Mouse (Mus musculus) cerebellum, adult 11-12 months (tissue): Measurements from ENCODE around the gene Cwc15.
"Not testable (repeated sequence)": the region's sequence is repeated elsewhere in the genome, so short reads cannot be mapped to it uniquely, and the experiment has no call there.

ENCODE experiments used
- DNase-seq: peaks from one replicate; pipeline ENCODE4 v3.0.0; 2022

Cwc15 gene

GRCm38 (mm10) chr9:14500023-14500915, at the start of gene Cwc15, which contains the start of gene Kdm4d:
Cwc15 (plus strand) TSS chr9:14500617.
Kdm4d (minus strand) TSS chr9:14500482.
- DNase-seq, result peak; percentile 96

- DNase-seq, result not testable (repeated sequence)
Measured at GRCm38 (mm10) chr9:14451120-14451519, 49.3 kb upstream of the Cwc15 start.

GRCm38 (mm10) chr9:14456320-14456719, 44.1 kb upstream of the Cwc15 start:
- DNase-seq, result no peak

GRCm38 (mm10) chr9:14462536-14462935, 37.9 kb upstream of the Cwc15 start:
- not testable (repeated sequence) for DNase-seq

GRCm38 (mm10) chr9:14463668-14464067, 36.7 kb upstream of the Cwc15 start:
- DNase-seq, result not testable (repeated sequence)

GRCm38 (mm10) chr9:14498896-14499705, 1.3 kb upstream of the Cwc15 start:
- DNase-seq, result no peak

GRCm38 (mm10) chr9:14500916-14501424, 553 bp downstream of the Cwc15 start:
- no peak for DNase-seq

- DNase-seq, result no peak
Measured at GRCm38 (mm10) chr9:14512633-14513445, 12.4 kb downstream of the Cwc15 start.

GRCm38 (mm10) chr9:14517296-14517695, 16.9 kb downstream of the Cwc15 start:
- DNase-seq, result no peak

- DNase-seq, result no peak
Measured at GRCm38 (mm10) chr9:14518105-14518504, 17.7 kb downstream of the Cwc15 start.

- DNase-seq, result no peak
Measured at GRCm38 (mm10) chr9:14520971-14521670, 20.7 kb downstream of the Cwc15 start.

GRCm38 (mm10) chr9:14521695-14522094, 21.3 kb downstream of the Cwc15 start:
- no peak for DNase-seq

GRCm38 (mm10) chr9:14523408-14524043, 23.1 kb downstream of the Cwc15 start:
- peak; percentile 47 for DNase-seq

- DNase-seq, result no peak
Measured at GRCm38 (mm10) chr9:14530004-14530403, 29.6 kb downstream of the Cwc15 start.

GRCm38 (mm10) chr9:14532283-14532682, 31.9 kb downstream of the Cwc15 start:
- DNase-seq, result no peak

- DNase-seq, result no peak
Measured at GRCm38 (mm10) chr9:14533659-14534058, 33.2 kb downstream of the Cwc15 start.

- no peak for DNase-seq
Measured at GRCm38 (mm10) chr9:14534833-14535456, 34.5 kb downstream of the Cwc15 start.

- no peak for DNase-seq
Measured at GRCm38 (mm10) chr9:14544034-14544757, 43.8 kb downstream of the Cwc15 start.

- no peak for DNase-seq
Measured at GRCm38 (mm10) chr9:14547584-14548365, 47.4 kb downstream of the Cwc15 start.
